Mouse (Mus musculus) frontal cortex, postnatal 36 days (tissue): Measurements from ENCODE around the gene Aldh16a1.
"Not testable (repeated sequence)": the region's sequence is repeated elsewhere in the genome, so short reads cannot be mapped to it uniquely, and the experiment has no call there.

ENCODE experiments used
- DNase-seq, 2 experiments: peaks; one replicate each; pipeline ENCODE4 v3.0.0; 2022; ENCODE audit warnings: low spot score in 2 of 2

Gene Aldh16a1

DNA sequence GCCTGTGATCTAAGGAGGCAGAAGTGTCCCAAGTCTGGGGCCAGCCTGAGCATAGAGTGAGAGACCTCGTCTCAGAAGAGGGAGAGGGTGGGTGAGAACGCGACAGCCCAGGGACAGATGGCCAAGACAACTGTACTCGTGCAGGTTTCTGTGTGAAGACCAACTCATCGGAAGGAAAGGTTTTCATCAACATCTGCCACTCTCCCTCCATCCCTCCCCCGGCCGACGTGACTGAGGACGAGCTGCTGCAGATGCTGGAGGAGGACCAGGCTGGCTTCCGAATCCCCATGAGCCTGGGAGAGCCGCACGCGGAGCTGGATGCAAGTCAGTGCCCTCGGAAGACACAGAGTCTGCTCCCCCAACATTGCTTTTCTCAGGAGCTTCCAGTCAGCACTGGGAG is 3.1 kb upstream of the Aldh16a1 start:
- DNase-seq: no peak

DNA sequence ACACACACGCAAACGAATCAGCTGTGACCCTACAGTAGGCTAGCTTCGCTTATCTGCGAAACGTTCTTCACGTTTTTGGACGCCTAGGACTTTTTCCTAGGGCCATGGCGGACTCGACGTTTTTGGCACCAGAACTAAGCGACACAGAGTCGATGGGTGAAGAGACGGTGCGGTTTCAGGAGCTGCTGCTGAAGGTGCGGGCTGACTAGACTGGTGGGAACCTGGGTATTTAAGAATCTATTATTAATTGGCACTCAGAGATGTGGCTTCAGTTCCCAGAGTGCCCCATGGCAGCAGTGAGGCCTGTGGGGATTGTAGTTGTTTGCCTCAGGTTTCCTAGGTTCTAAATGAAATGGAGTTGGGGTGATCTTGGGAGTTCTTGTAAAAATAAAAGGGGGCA is 1.8 kb upstream of the Aldh16a1 start:
- DNase-seq: no peak

DNA sequence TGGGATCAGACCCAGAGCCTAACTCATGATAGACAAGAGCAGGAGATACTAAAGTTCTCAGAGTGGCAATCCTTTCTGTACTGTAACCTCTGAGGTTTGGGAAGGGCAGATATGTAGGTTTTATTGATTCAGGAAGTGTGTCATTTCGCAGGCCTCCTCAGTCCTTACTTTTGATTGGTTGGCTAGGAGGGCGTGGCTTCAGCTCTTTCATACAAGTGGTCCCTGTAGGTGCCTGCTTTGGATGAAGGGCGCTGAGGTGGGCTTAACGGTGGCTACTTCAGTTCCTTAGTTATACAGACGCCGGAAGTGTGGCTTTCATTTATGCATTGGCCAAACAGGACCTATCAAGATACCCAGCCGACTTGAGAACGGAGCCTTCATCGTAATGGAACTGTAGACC is 1.2 kb upstream of the Aldh16a1 start:
- no peak for DNase-seq

DNA sequence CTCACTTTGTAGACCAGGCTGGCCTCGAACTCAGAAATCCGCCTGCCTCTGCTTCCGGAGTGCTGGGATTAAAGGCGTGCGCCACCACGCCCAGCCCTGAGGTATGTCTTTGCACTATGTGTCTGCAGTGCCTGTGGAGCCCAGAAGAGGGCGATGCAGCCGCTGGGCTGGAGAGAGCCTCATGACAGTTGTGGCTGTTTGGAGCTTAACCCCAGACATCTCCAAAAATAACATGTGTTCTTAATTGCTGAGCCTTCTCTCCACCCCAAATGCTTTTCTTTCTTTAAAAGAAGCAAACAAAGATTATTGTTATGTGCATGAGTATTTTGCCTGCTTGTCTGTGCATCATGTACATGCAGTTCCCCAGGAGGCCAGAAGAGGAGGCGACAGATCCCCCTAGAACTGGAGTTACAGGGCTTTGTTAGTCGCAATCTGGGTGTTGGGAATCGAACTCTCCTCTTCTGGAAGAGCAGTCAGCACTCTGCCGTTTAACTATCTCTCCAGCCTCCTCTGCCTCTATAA is 670 bp upstream of the Aldh16a1 start:
- no peak for DNase-seq

DNA sequence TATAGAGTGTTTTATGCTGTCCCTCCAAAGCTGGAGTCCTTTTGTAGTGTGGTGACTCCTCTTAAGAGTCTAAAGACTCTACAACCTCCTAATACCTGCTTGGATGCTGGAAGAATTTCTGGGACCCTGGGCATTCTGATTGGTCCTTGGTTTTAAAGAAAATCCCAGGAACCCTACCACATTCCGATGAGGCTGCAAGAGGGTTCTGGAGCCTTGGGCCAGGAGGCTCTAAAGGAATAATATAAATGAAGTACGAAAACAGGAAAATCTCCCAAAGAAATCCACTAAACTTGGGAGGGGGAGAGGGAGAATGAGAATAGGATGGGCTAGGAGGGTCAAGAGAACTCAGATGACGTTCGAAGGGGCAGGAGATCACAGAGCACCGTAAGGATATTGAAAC is 798 bp downstream of the Aldh16a1 start:
- DNase-seq: no peak

DNA sequence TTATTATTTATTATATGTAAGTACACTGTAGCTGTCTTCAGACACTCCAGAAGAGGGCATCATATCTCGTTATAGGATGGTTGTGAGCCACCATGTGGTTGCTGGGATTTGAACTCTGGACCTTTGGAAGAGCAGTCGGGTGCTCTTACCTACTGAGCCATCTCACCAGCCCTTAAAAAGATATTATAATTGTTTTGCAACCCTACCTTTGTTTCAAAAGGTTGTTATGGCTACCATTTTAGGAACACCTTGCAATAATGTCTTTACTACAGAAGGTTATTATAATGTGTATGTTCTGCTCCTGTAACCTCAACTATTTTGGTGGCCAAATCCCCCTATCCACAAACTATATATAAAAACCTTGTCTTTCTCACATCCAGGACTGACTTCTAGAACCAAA is 1.3 kb downstream of the Aldh16a1 start:
- DNase-seq: not testable (repeated sequence)

DNA sequence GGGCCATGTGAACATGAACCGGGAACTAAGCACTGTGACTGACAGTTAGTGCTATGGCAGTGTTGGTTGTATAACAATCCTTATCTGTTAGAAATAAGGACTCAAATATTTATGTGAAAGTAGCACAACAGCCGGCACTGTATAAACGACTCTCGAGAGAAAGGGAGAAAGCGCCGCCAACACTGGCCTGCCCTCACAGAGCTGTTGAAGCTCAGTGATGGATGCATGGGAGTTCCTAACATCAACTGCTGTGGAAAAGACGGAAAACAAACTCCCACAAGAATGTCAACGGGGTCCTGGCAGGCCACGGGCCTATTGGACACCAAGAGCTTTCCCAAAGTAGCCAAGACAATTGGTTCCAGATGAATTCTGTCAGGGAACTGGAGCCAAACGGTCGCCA is 3.1 kb downstream of the Aldh16a1 start:
- no peak for DNase-seq

DNA sequence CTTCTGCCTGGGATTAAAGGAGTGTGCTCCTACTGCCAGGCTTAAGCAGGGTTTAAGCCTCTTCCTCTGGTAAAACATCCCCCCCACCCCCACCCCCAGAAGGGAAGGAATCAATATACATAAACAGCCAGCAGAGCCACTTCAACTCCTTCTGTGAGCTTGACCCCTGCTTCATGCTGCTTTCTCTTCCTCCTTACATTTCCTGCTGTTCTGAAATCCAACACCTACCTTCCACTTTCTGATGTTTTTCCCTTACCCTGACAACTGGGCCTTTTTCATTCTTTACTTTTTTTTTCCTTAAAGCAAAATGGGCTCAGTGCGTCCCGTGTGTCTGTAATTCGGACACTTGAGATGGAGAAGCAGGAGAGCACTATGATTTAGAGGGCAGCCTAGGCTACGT is 4.1 kb downstream of the Aldh16a1 start:
- DNase-seq: no peak

DNA sequence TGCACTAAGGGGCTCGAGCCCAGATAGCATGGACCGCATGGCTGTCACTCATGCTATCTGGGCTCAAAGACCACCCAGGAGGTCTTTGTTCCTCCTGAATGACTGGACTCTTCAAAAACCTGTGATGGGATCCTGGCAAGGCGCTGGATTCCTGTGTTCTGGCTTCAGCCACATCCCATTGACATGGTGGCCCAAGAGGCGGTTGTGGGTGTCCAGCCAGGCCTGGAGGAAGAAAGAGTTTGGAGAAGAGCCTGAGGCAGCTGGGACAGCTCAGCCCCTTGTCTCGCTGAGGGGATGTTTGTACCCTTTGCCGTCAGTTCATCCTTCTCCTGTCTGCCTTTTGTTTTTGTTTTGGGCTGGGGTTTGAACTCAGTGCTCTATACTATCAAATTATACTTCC is 4.8 kb downstream of the Aldh16a1 start:
- DNase-seq: no peak

DNA sequence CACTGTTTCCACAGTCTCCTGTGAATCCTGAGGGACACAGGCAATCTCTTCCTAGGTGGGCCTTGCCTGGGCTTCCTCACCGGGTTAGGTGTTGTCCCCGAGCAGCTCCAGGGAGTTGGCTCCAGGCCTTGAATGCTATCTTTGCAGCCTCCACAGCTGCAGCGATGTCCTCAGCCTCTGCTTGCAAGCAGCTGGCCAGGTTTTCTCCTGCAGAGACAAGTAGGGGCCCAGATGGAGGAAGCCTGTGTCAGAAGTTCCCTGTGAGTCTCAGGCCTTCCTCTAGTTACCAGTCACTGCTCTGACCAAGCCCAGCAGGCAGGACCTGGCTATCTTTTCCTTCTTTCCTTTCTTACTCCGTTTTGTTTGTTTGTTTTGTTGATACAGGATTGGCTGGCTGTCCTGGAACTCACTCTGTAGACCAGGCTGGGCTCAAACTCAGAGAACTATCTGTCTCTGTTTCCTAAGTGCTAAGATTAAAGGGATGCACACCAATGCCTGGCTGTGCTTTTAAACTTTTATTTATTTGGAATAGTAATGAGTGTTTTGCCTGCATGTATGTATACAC is 5.8 kb downstream of the Aldh16a1 start:
- no peak for DNase-seq

DNA sequence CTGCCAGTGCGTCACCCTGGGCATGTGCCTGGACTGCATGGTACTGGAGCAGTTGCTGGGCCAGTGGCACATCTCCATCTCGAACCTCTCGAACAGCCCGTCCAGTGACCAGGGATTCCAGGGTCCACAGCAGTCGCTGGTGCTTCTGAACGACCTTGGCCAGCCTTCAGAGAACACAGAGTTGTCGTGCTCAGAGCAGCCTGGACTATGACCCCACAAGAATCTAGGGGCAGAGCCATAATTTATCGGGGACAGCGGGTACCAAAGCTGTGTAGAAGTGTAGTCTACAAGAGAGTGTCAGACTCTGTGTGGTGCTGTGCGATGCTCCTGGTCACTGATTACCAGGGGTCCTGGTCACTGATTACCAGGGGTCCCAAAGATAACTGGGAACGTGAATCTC is 6.5 kb downstream of the Aldh16a1 start:
- no peak for DNase-seq

DNA sequence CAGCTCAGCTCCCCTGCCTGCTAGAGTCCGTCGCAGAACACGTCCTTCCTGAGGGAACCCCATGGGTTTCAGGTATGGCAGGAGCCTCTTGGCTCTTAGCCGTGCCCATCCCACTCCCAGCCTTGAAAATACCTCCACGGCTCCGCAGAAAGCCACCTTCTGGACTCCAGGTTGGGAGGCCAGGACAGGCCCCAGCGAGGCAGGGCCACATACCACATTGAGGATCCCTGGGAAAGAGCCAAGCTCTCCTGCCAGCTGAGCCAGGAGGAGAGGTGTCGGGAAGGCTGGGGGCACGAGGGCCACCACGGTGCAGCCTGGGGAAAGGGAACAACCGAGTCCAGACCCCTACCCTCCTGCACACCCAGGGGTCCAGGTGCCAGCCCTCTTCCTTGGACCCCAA is 7.1 kb downstream of the Aldh16a1 start:
- no peak for DNase-seq

DNA sequence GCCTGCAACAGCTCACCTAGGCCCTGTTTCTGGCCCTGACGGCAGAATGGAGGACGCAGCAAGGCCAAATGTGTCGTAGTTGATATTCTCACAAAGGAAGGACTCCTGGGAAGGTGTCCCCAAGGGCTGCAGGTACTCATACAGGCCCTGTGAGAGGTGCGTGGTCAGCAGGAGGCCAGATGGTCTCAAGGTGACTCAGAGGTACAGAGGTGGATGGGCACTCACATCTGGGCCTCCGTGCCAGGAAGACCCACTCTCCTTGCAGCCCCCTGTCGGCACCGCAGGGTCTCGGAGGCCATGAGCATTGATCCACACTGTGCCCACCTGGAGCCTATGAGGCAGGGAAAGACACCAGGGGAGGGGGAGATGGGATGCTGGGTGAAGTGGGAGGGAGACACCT is 8.9 kb downstream of the Aldh16a1 start:
- no peak for DNase-seq

DNA sequence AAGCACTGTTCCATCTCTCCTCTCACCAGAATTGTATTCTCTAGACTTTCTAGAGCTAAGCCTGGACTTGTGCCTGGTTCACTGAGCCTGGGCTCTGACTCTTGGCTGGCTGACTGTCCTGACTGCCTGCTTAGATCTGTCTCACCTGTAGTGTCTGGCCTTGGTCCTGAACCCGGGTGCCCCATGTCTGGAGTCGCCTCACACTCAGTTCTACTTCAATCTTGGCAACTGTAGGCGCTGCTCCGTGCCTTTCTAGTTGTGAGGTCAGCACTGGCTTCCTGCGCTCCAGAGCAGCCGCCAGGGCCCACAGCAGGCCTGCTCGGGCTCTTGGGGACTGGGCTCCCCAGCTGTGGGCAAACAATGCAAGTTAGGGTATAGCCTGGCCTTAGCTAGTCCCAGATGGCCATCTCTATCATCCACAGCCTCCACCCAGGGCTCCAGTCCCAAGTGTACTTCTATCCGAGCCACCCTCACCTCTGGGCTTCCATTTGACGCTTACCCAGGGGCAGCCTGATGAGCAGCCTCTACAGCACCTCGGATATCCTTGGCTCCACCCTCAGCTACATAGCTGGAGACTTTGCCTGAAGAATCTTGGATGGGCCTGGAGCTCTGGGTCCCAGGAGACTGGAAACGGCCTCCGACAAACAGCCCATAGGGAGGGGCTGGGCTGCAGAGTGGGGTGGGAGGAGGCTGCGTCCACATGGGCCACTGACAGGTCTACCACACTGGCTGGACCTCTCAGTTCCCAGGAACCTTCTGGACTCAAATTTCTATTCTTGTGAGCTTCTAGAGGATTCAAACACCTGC is 9.8 kb downstream of the Aldh16a1 start:
- DNase-seq: no peak

DNA sequence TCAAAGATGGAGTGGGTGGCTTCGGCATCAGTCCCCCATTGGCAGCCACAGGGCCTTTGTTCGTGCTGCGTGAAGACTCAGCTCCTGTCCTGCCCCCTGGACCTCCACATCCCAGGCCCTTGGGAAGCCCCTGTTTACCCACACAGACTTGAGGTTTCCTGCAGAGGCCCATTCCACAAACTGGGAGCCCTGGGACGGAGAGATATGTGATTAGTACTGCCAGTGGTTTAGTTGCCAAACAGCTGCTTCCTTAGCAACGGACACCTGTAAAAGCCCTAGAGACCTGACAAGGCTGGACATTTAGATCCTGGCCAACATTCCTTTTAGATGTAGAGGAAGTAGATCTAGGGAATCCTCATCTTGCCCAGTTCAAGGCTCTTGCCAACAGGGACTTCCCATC is 12.5 kb downstream of the Aldh16a1 start:
- no peak for DNase-seq

DNA sequence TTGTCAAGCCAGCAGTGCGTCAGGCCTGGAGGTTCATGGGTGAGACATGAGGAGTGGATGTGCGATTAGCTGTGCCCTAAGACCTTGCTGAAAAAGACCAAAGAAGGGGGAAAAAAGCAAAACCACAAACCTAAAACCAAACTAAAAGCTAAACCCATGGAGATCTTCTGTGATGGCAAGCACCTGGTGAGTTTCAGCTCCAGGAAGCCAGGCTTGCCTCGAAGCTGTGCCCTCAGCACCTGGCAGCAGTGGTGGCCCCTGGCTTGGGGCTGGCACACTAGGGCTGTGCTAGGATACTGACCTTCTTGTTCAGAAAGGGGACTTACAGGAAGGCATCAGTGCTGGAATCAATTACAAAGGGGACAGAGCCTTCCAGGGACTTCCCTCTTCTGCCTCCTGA is 13.1 kb downstream of the Aldh16a1 start:
- no peak for DNase-seq

DNA sequence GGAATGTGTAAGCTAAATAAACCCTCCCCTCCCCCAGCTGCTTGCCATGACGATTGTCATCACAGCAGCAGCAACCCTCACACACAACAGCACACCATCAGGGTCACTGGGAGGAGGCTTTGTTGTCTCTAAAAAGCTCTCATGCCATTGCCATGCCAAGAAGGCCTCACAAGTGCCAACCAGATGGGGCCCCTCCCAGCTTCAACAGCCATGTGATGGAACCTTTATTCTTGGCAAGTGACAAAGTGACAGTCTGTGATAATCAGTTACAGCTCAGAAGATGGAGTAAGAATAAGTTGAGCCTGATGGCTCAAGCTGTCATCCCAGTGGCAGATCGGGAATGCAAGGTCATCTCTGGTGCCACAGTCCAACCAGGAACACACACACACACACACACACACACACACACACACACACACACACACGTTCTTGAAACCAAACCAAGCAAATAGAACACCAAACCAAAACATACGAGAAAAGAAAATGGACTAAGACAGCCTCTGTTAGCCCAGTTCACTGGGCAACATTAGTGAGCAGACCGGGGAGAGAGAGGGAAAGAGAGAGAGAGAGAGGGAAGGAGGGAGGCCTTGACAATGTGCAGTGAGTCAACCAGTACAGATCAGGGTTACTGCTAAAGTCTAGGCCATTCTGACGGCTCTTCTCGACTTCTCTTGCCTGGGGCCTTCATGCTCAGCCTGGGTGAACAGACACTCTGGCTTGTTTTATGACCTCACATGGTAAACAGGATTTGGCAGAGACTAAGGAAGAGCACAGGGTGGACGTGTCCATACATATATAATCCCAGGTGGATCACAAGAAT is 14.3 kb downstream of the Aldh16a1 start:
- DNase-seq: no peak

DNA sequence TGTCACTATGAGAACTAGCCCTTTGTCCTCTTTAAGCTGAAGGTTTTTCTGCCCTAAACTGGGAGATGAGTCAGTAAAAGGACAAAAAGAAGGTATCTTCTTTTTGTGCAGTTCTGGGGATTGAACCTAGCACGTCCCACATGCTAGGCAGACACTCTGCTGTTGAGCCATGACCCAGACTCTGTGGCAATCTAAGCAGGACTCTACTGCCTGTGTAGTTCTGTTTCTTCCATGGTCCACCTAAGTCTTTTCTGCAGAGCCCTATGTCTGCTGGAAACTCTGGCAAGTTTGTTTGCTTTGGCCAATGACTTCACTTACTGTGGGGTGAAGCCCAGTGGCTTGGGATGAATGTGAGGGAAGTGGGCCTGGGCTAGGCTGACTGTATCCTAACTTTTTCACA is 16.0 kb downstream of the Aldh16a1 start:
- DNase-seq: no peak

DNA sequence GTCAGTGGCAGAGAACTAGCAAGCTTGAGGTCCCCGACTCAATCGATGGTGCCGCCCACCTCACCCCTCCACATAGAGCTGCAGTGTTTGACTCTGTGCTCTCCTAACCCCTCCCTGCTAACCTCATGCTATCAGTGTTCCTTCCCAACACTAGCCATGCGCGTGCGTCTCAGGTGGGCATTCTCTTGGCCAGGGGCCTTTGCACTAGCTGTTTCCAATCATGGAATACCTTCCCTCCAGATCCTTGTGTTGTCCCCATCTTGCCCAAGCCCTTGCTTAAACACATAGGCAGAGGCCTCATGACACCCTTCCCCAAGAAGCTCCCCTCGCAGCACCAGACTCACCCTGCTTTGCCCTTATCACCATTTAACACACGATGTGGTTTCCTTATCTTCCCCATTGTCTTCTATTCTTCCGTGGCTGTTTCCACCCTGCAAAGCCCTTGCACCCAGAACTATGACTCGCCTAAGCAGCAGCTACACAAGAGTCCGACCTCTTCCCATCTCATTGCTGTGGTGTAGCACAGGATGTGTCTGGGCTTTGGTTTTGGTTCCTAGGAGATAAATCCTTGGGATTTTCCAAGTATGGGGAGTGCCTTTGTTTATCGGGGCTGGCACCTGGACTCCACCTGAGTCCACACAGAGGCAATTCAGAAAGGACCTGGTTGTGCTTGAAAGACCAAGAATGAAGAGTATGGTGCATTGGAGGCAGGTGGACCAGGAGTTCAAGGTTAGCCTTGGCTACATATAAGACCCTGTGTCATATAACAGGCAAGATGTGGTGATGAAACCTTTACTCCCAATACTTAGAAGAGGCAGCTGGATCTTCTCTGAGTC is 17.0 kb downstream of the Aldh16a1 start:
- DNase-seq: no peak

DNA sequence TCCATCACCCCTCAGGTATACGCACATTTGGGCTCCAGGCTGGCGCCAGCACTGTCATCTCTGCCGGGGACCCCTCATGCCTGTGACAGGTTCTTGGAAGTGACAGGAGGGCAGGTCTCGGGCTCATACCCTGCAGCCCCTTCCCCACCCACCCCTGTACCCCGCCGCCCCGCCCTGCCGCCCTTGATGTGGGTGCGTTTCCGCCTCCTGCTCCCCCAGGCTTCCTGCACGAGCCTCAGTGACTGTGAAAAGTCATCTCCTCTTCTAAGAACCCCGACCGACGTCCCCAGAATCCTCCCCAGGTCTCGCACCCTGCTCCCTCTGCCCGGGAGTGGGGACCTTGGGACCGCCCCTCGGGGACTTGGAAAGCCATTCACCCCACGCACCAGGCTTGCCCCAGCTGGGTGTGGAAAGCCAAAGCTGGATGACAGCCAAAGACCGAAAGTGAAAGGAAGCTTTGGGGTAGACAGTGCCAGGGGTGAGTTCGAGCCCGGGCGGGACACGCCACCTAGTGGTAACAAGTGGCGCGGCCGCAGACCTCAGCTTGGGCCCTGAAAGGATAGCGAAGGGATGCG is 18.3 kb downstream of the Aldh16a1 start, which contains the start of the genes Gm45713 and Flt3l:
Gene Gm45713 (minus strand): TSS at position 239 of the 575 bp plus-strand sequence.
Gene Flt3l (minus strand): TSS at position 440 of the 575 bp plus-strand sequence.
- DNase-seq: peak; percentile 86 to 91

DNA sequence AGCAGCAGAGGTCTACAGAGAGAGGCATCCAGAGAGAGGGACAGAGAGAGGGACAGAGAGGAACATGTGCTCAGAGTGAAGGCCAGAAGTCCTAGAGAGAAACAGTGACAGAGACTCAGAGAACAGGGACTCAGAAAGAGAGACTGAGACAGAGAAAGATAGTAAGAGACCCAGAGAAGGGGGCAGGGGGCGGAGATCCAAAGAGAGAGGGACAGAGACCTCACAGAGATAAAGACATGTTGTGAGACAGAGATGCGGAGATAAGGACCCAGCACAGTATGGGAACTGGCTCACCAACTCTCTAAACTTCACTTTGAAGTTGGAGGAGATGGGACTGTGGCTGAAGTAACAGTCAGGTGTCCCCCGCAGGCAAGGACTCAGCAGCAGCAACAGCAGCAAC is 19.0 kb downstream of the Aldh16a1 start:
- DNase-seq: no peak
